Mouse (Mus musculus) spleen, adult 2 months (tissue): Measurements from ENCODE around the gene Zc3hav1l.

Experiments used
- CTCF ChIP-seq: fragments of 200-500 bp; IDR thresholded peaks from 2 replicates; pipeline ENCODE4 v1.5.1; 2011; ENCODE audit warnings: mild to moderate bottlenecking, inconsistent platforms; ENCODE audit not compliant: insufficient read depth, insufficient read length, insufficient replicate concordance; ENCODE audit errors: extremely low read depth
- POLR2A ChIP-seq: fragments of 200-500 bp; IDR thresholded peaks from 2 replicates; pipeline ENCODE4 v1.6.1; 2011; ENCODE audit warnings: low read depth, low read length, inconsistent platforms

GRCm38 (mm10) chr6:38242295-38242830 is 56.7 kb downstream of the Zc3hav1l start:
- TF ChIP-seq CTCF (no peak), POLR2A (no peak)
